Mouse (Mus musculus): ENCODE measurements around the gene Hist3h2ba. TPM values are rescaled to one million over a fixed set of nuclear protein-coding genes. Genes with fewer than 3 reads are reported as not detected.
A peak's percentile ranks its signal among the peaks of the same experiment; 100 is the strongest.

The Hist3h2ba gene
- polyA plus RNA-seq, 1 experiment: 174 TPM

DNA sequence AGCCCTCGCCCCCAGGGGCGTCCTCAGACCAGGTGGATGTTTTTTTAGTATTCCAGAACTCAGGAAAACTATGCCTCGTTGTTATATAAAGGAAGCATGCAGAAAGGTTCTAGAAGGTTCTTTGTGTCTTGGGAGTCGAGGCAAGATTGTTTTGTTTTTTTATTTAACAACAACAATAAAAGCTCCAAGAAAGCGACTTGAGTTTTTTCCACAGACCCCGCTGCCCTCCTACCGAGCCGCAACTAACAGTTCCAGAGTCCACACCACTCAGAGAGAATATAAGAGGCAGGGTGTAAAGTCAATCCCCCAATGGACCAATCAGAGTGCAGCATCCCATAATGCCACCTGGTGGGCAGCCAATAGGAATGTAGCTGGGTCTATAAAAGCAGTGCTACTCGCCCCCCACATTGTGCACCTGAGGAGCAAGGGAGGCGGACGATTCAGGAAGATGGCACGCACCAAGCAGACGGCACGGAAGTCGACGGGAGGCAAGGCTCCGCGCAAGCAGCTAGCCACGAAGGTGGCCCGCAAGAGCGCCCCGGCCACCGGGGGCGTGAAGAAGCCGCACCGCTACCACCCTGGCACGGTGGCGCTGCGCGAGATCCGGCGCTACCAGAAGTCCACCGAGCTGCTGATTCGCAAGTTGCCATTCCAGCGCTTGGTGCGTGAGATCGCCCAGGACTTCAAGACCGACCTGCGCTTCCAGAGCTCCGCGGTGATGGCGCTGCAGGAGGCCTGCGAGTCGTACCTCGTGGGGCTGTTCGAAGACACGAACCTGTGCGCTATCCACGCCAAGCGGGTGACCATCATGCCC lies 12.9 kb downstream of the Hist3h2ba start:
- DNase-seq (ENCODE audit: extremely low spot score in 1 of 2, low spot score in 1 of 2): no peak

DNA sequence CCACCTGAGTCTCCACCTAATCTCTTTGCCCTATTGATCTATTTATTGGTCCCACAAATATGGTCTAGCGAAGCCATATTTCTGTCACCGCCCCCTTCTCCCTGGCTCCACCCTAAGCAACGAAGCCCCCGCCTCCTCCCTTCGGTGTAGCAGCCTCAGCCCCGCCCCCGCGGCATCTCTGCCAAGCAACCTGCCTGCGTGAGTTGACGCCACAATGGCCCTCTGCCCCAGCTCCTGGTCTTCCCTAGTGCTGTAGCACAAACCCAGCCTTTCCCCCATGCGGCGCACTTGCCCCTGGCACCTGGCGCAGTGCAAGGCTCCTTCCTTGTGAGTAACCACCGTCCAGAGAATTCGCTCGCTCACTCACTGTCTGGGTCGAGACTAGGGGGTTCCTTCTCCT lies 14.8 kb downstream of the Hist3h2ba start:
- DNase-seq (ENCODE audit: extremely low spot score in 1 of 2, low spot score in 1 of 2): peak in 1 of 2 experiments; percentile 22

DNA sequence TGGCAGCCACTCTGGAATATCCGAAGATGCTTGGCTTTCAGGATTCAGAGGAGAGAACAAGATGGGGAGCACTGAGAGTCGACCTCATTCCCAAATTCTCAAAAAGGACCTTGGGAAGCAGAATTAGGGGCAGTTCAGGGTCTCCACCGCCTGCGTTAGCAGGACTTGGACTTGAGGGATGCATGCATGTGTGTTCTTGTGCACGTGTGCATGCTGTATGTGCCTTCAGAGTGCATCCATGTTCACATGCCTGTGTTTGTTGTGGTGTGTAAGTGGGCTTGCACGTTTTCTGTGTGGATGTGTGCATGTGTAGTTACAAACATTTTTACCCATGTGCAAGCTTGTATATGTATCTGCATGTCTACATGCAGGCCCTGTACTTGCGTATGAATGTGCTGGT lies 15.5 kb downstream of the Hist3h2ba start:
- DNase-seq (ENCODE audit: extremely low spot score in 1 of 2, low spot score in 1 of 2): no peak

DNA sequence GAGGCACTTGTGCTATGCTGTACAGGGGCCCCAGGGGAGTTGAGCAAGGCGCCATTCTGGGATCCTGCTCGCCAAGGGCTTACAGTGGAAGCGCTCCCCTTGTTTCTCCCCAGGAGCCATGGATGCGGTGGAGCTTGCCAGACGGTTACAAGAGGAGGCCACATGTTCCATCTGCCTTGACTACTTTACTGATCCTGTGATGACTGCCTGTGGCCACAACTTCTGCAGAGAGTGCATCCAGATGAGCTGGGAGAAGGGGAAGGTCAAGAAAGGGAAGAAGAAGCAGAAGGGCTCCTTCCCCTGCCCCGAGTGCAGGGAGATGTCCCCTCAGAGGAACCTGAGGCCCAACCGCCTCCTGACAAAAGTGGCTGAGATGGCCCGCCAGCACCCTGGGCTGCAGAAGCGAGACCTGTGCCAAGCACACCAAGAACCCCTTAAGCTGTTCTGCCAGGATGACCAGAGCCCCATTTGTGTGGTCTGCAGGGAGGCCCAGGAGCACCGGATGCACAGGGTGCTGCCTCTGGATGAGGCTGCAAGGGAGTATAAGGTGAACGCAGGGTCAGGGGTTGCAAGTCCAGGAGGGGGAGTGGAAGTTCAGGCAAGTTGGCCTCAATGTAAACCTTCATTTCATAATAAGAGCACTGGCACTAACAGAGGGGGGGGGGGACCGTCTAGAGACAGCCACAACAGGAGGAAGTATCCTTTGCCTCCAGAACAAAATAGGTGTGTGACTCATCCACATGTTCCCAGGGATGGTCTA lies 16.5 kb downstream of the Hist3h2ba start:
- DNase-seq (ENCODE audit: extremely low spot score in 1 of 2, low spot score in 1 of 2): no peak

DNA sequence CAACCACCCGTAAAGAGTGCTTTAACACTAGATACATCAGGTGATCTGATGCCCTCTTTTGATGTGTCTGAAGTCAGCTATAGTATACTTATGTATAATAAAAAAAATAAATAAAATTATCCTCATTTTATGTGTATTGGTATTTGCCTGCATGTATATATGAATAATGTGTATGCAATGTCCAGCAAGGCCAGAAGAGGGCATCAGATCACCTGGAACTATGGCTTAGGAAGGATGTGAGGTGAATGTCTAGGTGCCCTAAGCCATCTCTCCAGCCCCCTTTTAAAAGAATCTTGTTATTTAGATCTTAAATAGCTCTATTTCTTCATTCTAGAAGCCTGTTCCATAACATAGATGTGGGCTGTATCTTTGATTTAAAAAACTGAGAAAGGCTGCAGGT lies 18.6 kb downstream of the Hist3h2ba start:
- no peak for DNase-seq (ENCODE audit: extremely low spot score in 1 of 2, low spot score in 1 of 2)

DNA sequence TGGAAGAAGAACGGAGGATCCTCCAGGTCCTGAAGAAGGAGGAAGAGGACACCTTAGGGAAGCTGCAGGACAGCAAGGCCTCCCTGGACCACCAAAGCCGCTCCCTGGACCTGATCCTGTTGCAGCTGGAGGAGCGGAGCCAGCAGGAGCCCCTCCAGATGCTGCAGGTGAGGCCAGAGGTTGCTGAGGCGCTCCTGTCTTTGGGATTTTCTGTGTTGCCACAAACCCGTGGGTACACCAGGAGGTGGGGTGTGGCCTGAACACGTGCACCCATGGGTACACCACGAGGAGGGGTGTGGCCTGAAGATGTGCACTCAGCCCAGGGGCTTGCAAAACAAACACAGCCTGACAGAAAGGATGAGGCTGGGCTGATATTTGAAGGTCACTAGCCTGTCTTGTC lies 19.8 kb downstream of the Hist3h2ba start:
- DNase-seq (ENCODE audit: extremely low spot score in 1 of 2, low spot score in 1 of 2): no peak

DNA sequence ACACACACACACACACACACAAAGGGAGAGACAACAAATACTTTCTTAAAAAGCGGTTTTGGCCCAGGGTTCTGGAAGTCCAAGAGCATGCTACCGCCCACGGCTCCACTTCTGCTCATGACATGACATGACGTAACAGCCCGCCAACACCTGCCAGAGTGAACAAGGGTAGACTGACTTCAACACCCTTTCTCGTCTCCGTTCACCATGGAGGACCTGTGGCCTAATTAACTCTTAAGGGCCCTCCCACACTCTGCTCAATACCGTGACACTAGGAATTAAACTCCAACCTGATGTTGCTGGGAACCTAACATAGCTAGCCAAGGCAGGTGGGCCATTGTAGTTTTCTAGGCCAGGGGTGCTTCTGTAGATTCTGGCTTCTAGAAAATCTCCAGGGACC lies 20.3 kb downstream of the Hist3h2ba start:
- no peak for DNase-seq (ENCODE audit: extremely low spot score in 1 of 2, low spot score in 1 of 2)

DNA sequence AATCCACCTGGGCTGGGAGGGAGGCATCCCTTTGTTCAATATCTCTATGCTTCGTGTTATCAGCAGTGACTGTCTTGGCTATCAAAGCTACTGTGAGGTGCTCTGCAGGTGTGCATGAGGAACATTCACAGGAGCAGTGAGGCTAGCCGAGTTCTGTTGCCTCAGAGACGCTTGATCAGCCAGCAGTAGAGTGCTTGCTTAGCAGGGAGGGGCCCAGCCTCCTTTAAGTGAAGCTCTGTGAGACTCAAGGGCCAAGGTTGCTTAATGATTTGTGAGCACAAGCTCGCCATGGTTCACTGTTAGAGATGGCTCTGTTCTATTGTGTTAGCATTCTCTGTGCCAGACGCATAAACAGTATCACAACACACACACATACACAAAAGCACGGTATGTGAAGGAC lies 20.9 kb downstream of the Hist3h2ba start:
- no peak for DNase-seq (ENCODE audit: extremely low spot score in 1 of 2, low spot score in 1 of 2)

DNA sequence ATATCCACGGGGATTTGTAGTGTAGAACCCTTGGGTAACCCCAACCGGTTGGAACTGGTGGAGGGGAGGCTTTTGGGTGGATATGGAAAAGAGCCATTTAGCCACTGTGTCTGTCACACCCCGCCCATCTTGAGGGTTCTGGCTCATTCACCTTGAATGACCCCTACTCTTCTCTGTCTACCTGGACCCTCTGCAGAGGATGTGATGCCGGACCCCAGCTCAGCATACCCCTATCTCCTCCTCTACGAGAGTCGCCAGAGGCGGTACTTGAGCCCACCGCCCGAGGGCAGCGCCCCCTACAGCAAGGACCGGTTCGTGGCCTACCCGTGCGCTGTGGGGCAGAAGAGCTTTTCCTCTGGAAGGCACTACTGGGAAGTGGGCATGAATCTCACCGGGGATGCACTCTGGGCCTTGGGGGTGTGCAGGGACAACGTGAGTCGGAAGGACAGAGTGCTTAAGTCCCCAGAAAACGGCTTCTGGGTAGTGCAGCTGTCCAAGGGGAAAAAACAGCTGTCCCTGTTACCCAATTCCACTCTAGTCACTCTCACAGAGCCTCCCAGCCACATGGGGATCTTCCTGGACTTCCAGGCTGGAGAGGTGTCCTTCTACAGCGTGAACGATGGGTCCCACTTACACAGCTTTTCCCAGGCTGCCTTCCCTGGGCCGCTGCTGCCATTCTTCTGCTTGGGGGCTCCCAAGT lies 22.3 kb downstream of the Hist3h2ba start:
- DNase-seq (ENCODE audit: extremely low spot score in 1 of 2, low spot score in 1 of 2): no peak

DNA sequence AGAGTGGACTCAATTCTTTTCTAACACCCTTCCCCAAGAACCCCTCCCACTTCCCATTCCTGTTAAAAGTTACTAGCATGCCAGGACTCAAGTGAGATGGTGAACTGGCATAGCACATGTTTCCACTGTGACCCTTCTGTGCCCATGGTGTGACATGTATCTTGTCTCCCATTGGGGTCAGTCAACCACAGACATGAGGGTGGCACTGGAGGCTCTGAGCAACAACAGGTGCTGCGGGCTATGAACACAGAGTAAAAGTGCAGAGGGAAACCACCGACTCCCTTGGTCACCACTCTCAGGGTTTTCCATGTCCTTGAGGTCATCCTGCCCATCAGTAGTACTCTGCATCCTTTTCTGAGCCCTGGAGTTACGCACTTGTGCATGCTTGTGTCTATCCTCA lies 23.1 kb downstream of the Hist3h2ba start:
- DNase-seq (ENCODE audit: extremely low spot score in 1 of 2, low spot score in 1 of 2): no peak

DNA sequence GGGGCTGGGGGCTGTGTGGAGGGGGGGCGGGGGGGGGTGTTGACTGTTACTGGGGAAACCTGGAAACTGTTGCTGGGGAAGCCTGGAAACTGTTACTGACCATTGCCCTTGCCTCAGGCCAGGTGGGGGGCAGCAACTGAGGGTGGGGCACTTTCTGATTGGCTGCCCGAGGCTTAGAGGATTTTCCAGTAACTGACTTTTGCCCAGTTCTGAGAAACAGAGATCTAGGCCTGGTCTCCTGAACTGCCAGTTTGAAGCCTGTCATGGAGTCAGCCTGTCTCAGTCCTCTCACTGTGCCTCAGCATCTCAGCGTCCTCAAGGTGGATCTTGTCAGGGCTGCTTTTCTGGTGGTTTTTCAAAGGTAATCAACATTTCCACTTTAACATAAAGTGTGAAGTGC lies 25.7 kb downstream of the Hist3h2ba start:
- DNase-seq (ENCODE audit: extremely low spot score in 1 of 2, low spot score in 1 of 2): no peak

DNA sequence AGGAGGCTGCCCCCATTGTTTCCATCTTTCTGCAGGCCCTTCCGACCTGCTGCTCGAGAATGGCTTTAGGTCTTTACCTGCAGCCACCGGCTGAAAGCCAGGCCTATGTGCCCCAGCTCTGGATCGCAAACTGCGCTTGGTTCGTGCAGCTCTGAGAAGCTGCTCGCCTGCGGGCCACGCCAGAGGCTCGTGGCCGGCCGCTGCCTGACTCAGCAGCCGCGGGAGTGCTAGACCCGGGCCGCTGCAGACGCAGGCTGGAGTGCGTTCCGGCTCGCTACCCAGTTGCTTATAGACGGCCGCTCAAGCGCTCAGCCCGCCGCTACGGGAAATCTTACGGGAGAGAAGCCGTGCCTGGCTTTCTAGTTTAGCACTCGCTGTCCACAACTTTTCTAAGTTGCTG lies 28.4 kb downstream of the Hist3h2ba start:
- no peak for DNase-seq (ENCODE audit: extremely low spot score in 1 of 2, low spot score in 1 of 2)

DNA sequence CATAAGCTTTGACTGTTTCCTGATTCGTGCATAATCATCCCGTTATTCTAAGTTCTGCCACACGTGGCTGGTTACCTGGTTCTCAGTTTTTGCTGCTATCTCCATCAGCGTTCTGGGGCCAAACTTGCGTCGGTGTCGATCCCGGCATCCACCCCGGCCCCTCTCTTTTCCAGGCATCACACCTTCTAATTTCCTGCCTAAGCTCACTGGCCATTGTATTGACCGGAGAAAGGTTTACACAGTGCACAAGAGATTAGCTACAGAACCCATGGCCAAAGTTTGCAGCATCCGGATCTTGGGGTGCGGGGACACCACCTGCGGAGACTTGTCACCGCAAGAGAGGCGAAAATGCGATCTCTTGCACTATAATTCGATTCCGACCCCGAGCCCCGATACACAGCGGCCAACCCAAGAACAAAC lies 28.9 kb downstream of the Hist3h2ba start:
- DNase-seq (ENCODE audit: extremely low spot score in 1 of 2, low spot score in 1 of 2): no peak

DNA sequence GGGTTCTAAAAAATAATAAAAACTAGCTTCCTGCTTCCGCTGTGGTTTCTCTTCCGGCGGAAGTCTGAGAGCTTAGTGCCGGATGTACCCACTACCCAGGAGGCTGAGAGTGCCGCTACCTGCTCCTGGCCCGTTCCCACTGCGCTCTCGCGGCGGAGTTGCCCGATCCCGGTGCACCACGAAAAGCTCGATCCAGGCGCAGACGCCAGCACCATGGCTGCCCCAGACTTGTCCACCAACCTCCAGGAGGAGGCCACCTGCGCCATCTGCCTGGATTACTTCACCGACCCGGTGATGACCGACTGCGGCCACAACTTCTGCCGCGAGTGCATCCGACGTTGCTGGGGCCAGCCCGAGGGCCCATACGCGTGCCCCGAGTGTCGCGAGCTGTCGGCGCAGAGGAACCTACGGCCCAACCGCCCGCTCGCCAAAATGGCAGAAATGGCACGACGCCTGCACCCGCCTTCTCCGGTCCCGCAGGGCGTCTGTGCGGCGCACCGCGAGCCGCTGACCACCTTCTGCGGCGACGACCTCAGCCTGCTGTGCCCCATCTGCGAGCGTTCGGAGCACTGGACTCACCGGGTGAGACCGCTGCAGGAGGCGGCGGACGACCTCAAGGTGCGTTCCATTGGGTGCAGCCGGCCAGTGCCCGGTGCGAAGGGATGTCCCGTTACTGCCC lies 29.4 kb downstream of the Hist3h2ba start, which contains the start of gene Trim11:
Gene Trim11, plus strand, starts transcription at position 67 of the 679 bp plus-strand sequence.
- peak in 1 of 2 experiments; percentile 75 for DNase-seq (ENCODE audit: extremely low spot score in 1 of 2, low spot score in 1 of 2)

DNA sequence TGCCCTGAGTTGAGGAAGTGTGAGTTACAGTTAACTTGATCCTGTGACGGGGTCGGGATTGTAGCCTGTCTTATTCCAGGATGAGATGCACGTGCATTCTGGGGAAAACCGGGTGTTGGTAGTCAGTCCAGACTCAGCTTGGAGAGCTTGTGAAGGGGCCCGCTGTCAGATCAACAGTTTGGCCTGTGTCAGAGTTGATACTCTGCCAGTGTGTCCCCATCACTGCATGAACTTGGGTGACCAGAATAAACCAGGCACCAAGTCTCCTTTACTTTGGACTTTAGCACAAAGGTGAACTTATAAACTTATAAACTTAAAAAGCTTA lies 29.9 kb downstream of the Hist3h2ba start:
- no peak for DNase-seq (ENCODE audit: extremely low spot score in 1 of 2, low spot score in 1 of 2)

DNA sequence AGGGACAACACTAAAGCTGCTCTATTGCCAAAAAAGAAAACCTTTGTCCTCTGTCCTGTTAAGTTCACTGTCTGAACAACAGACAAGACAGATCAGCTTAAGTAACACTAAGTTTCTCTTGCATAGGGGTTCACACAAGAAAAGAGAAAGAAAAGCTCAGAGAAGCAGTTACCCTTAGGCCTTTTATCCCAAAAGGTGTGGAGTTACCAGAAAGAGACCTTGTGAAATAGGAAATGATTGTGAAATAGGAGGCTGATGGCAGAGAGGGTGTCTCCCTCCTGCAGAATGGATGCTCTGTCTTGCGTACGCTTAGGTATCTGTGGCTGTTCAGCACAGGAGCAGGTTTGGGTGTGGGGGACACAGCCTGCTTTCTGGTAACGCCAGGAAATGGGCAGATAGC lies 30.5 kb downstream of the Hist3h2ba start:
- DNase-seq (ENCODE audit: extremely low spot score in 1 of 2, low spot score in 1 of 2): no peak

DNA sequence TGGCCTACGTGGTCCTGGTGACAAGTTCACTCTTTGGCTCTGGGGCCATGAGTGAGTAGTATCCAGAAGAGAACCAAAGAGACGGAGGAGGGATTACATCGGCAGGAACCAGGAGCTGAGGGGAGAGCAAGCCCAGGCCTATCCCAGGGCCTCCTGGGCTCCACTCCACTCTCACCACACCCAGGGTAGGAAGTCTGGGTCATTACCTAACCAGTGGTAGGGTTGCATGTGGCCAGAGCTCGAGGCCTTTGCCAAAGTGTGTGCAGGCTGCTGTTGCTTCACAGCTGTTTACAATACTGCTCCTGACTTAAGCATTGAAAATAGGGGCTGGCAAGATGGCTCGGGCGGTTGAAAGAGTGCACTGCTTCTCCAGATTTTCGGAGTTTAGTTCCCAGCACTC lies 30.9 kb downstream of the Hist3h2ba start:
- DNase-seq (ENCODE audit: extremely low spot score in 1 of 2, low spot score in 1 of 2): no peak

DNA sequence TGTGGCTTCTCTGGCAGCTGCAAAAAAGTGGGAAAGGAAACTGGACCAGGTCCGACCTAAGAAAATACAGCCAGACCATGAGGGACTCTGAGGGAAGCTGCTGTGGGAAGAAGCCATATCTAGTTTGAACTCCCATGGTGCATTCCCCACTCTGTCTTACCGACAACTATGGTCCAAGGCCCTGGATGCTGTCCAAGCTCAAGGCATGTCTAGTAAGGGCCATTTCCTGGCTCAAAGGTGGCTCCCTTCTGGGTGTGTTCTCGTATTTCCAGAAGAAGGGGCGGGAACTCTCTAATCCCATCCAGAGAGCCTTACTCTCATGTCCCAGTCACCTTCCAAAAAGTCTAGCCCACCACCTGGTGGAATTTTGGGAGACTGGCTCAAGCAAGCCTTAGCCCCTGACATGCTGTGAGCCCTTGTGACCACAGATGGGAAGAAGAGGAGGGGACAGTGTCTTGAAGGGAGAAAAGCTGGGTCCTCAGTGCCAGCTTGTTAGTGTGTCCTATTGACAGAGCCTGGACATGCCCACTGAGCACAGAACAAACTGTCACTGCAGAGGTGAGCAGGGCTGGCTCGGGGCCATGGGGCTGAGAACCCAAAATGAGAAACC lies 31.8 kb downstream of the Hist3h2ba start:
- DNase-seq (ENCODE audit: extremely low spot score in 1 of 2, low spot score in 1 of 2): no peak

DNA sequence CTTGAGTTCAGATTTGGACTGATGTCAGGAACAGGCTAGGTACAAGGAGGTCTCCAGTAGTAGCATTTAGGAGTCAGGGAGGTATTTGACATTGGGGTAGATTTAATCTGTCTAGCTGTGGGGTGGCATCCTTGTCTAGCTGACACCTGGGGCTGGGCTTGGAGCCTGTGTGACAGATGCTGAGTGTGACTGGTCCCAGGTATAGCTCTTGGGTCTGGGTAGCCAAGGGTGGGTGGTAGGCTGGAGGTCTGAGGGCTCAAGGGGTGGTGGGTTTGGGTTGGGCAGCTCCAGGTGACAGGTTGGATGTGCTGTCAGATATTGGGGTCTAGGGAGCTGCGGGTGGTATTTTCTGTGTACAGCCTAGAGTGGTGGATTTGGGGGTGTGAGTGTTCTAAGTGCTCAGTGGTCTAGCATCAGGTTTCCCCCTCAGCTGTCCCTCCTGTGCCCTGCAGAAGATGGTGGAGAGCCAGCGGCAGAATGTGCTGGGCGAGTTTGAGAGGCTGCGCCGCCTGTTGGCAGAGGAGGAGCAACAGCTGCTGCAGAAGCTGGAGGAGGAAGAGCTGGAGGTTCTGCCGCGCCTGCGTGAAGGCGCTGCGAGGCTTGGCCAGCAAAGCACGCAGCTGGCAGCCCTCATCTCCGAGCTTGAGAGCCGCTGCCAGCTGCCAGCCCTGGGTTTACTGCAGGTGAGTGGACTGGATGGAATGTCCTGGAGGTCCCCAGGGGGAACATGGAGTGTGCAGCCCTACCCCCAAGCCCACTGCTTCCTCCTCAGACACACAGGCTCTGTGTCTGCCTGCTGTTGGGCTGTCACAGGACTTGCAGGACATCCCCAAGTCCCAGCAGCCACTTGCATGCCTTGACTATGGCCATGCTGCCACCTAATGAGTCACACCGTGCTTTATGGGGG lies 33.1 kb downstream of the Hist3h2ba start:
- DNase-seq (ENCODE audit: extremely low spot score in 1 of 2, low spot score in 1 of 2): peak; percentile 69 to 83

Data from frontal cortex, adult 2 months (tissue).